Mouse (Mus musculus) liver, postnatal 0 days (tissue): ENCODE measurements around the gene Prss33. TPM values are rescaled to one million over a fixed set of nuclear protein-coding genes. Genes with fewer than 3 reads are reported as not detected.

Experiments
- ATAC-seq: fragments of 200-750 bp; cut with Nextera tagmentation; 2 replicates; pipeline ENCODE4 v1.8.0; 2017; ENCODE audit warnings: mild to moderate bottlenecking, moderate library complexity
- DNase-seq: peaks from one replicate; pipeline ENCODE4 v3.0.0-alpha.2; 2016
- H3K27ac ChIP-seq: fragments of 300-500 bp; sonication (generic); 2 replicates; pipeline ENCODE4 v1.5.1; 2014; ENCODE audit warnings: antibody characterized with exemption, moderate library complexity, mild to moderate bottlenecking, low read depth
- H3K27me3 ChIP-seq: fragments of 300-500 bp; sonication (generic); 2 replicates; pipeline ENCODE4 v1.6.1; 2014; ENCODE audit warnings: low read length, control low read depth, mixed read lengths; ENCODE audit not compliant: insufficient read depth
- H3K36me3 ChIP-seq: fragments of 300-500 bp; sonication (generic); replicated peaks from 2 replicates; pipeline ENCODE4 v1.6.1; 2014; ENCODE audit warnings: mild to moderate bottlenecking, control low read depth, low read length, moderate library complexity, mixed read lengths; ENCODE audit not compliant: insufficient read depth
- H3K4me1 ChIP-seq: fragments of 300-500 bp; sonication (generic); 2 replicates; pipeline ENCODE4 v1.6.1; 2014; ENCODE audit warnings: antibody characterized with exemption, mild to moderate bottlenecking, control low read depth; ENCODE audit not compliant: insufficient read depth
- H3K4me2 ChIP-seq: fragments of 300-500 bp; sonication (generic); 2 replicates; pipeline ENCODE4 v1.6.1; 2014; ENCODE audit warnings: low read depth, mild to moderate bottlenecking, low read length, moderate library complexity, mixed read lengths
- H3K4me3 ChIP-seq: fragments of 300-500 bp; sonication (generic); 2 replicates; pipeline ENCODE4 v1.5.1; 2014; ENCODE audit warnings: low read depth, low read length
- H3K9ac ChIP-seq: fragments of 300-500 bp; sonication (generic); replicated peaks from 2 replicates; pipeline ENCODE4 v1.6.1; 2014; ENCODE audit warnings: mild to moderate bottlenecking, moderate library complexity
- H3K9me3 ChIP-seq: fragments of 300-500 bp; sonication (generic); 2 replicates; pipeline ENCODE4 v1.6.1; 2016; ENCODE audit warnings: mild to moderate bottlenecking, control low read depth, low read length, mixed read lengths
- CTCF ChIP-seq: sonication (generic); IDR thresholded peaks from 2 replicates; pipeline ENCODE4 v1.5.1; 2016; ENCODE audit warnings: antibody characterized with exemption, low read depth
- EP300 ChIP-seq: IDR thresholded peaks from 2 replicates; pipeline ENCODE4 v1.6.1; 2016; ENCODE audit warnings: antibody characterized with exemption, low read depth, mild to moderate bottlenecking
- WGBS: fragments of 180-500 bp; shearing (Covaris S2); extraction: QIAGEN DNeasy Blood & Tissue Kit; methylation state at CpG from one replicate; pipeline ENCODE4 v1.1.7; 2014; ENCODE audit not compliant: insufficient replicate concordance; 5-methylcytosine and 5-hydroxymethylcytosine counted together
- polyA plus RNA-seq: library from polyadenylated mRNA; unstranded; fragments of >200 nt; fragmentation: Nextera tagmentation; extraction: Ambion mirVana; gene quantifications from 2 replicates; pipeline ENCODE4 v1.2.1, GENCODE M21; 2015

Prss33 gene
- polyA plus RNA-seq, 1 experiment from 2014 or later, result not detected

DNA sequence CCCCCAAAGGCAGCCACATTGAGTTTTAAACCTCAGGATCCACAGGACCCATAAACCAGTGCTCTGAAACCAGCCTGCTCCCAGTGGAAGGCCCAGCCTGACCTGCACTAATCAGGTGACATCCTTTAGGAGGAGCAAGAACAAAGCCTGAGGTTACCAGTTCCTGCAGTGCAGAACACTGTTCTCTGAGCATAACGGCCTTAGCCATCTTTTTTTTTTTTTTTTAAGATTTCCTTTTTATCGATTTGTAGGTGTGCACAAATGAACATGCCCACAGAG is 44.8 kb downstream of the Prss33 start:
- Histone ChIP-seq H3K4me3 (peak overlapping the region; percentile 62), H3K4me1 (peaks cover 20% of the 10 kb centered on the region), H3K9me3 (no peaks in the 10 kb centered on the region), H3K9ac (peak overlapping the region; percentile 86), H3K4me2 (peak overlapping the region; percentile 89), H3K27me3 (no peaks in the 10 kb centered on the region), H3K27ac (peak overlapping the region; percentile 86; the same call in 1 of the 2 replicates), H3K36me3 (no peaks in the 10 kb centered on the region)
- WGBS, result 35% methylated on average over 2 of the region's 2 CpGs
- ATAC-seq (no peak), DNase-seq (no peak)
- TF ChIP-seq CTCF, result no peak

DNA sequence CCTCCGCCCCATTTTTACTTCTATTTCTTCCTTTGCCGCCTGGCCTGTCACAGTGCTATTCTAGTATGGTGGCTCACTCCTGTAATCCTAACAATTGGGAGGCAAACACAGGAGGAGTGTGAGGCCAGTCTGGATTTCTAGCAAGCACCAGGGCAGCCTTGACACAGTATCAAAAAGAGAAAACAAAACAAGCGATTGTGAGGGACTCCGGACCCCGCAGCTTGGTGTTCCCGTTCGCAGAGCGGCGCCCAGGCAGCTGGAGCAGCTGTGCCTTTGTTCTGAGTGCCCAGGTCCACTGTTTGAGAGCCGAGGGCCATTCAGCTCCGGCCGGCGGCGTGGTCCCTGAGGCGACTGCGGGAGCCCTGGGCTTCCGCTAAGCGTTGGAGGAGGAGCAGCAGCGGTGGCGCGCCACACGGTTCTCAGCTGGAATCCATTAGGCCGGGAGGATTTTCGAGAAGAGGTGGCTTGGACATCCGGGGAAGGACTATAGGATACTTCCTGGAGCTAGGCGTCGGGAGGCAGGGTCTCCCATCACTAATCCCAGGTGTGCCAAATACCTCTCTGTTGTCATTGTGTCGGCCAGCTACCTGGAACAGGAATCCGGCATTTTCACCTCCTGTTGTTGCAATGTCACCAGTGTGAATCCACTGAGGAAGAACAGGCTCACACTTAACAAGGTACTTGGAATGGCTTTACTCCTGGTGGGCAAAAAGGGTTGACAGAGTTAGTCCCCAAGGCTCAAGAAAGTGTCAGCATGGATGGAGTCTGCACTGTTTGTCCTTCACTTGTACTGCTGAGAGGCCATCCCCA is 45.4 kb downstream of the Prss33 start, which contains the start of gene Srrm2:
Gene Srrm2, plus strand, starts transcription at position 264 of the 810 bp plus-strand sequence.
- Histone ChIP-seq H3K9ac (peak within 1 kb of the TSS; percentile 86), H3K36me3 (no peaks in the 10 kb centered on the region), H3K9me3 (no peaks in the 10 kb centered on the region), H3K4me3 (peak within 1 kb of the TSS; percentile 62), H3K4me2 (peak within 1 kb of the TSS; percentile 89), H3K27me3 (0 out of 2 replicates have a peak, but pooled peaks cover 3% of the 10 kb centered on the region), H3K4me1 (peaks cover 26% of the 10 kb centered on the region), H3K27ac (peak within 1 kb of the TSS; percentile 86)
- DNase-seq (peak; percentile 67), ATAC-seq (peak; percentile 62)
- no peak for TF ChIP-seq EP300
- 0 out of 2 replicates have a peak, but pooled peaks have one; percentile 2 for TF ChIP-seq CTCF
- 3% methylated on average over 29 of the region's 29 CpGs for WGBS

DNA sequence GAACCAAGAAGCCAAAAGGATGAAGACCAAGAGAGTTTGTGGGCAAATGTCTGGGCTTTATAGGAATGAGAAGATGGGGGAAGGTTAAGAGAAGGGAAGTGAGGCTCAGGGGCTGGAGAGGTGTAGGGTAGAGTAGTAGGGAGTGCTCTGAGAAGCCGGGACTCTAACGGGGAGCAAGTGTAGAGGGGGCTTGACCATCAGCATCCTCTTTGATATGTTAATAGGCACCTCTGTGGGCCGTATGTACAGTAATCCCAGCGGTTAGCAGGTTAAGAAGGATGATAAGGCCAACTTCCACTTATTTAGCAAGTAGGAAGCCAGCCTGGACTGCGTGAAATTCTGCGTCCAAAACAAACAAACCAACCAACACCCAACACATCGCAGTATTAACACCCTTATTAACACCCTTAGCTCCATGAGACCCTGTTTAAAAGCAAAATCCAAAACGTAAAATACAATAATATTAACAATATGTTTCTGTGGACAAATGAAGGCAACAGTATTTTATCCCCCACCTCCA is 46.0 kb downstream of the Prss33 start:
- Histone ChIP-seq H3K4me2 (peak overlapping the region; percentile 89), H3K9ac (peak overlapping the region; percentile 86), H3K27me3 (0 out of 2 replicates have a peak, but pooled peaks cover 3% of the 10 kb centered on the region), H3K4me3 (peak overlapping the region; percentile 62), H3K27ac (peak overlapping the region; percentile 86), H3K9me3 (no peaks in the 10 kb centered on the region), H3K4me1 (peaks cover 26% of the 10 kb centered on the region), H3K36me3 (no peaks in the 10 kb centered on the region)
- DNase-seq, result no peak
- ATAC-seq, result peak; percentile 14; the same call in 1 of the 2 replicates
- TF ChIP-seq EP300 (no peak), CTCF (no peak)
- 12% methylated on average over 8 of the region's 8 CpGs for WGBS

DNA sequence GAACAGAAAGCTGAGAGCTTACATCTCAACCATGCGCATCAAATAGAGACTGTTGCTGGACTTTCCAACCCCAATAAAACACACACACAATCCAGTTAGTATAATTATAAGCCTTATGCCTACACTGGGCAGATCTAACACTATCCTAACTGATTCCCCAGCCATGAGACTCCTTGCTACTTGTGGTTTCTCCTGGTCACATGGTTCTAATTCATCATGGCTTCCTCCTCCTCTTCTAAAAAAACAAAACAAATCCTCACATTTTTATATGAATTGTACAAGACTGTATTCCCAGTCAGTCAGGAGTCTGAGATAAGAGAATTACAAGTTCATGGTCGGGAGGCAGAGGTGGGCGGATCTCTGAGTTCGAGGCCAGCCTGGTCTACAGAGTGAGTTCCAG is 46.9 kb downstream of the Prss33 start:
- Histone ChIP-seq H3K4me2 (no peak overlapping the region), H3K4me1 (peaks cover 26% of the 10 kb centered on the region), H3K4me3 (no peak overlapping the region), H3K9ac (no peak overlapping the region), H3K36me3 (no peaks in the 10 kb centered on the region), H3K27me3 (0 out of 2 replicates have a peak, but pooled peaks cover 3% of the 10 kb centered on the region), H3K27ac (no peak overlapping the region), H3K9me3 (no peaks in the 10 kb centered on the region)
- ATAC-seq (no peak), DNase-seq (no peak)
- 64% methylated on average over 4 of the region's 4 CpGs for WGBS
- TF ChIP-seq CTCF, result no peak
- TF ChIP-seq EP300, result no peak

DNA sequence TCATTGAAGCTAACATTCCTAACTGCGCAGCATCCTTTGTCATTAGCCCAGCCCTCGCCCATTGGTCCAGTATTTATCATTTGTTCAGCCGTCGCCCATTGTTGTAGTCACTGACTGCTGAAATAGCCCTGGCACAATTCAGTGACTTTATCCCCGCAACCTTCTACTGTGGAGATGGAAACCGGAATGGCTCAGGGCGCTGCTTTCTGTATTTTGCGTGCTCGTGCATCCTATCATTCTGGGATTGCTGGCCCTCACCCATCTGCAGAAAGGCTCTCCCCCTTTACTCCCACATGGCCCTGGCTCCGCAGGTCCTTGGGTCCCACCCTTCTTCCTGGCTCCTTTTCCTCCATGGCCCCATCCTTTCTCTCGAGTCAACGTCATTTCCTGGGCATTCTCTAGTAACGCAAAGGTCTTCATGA is 49.3 kb downstream of the Prss33 start:
- ATAC-seq (no peak), DNase-seq (no peak)
- Histone ChIP-seq H3K4me2 (peak overlapping the region; percentile 93), H3K9ac (peak overlapping the region; percentile 64; the same call in 1 of the 2 replicates), H3K4me3 (peak overlapping the region; percentile 57), H3K27ac (no peak overlapping the region), H3K9me3 (no peaks in the 10 kb centered on the region), H3K27me3 (0 out of 2 replicates have a peak, but pooled peaks cover 3% of the 10 kb centered on the region), H3K4me1 (peaks cover 26% of the 10 kb centered on the region), H3K36me3 (no peaks in the 10 kb centered on the region)
- WGBS, result 31% methylated on average over 13 of the region's 13 CpGs
- no peak for TF ChIP-seq CTCF
- TF ChIP-seq EP300, result no peak

DNA sequence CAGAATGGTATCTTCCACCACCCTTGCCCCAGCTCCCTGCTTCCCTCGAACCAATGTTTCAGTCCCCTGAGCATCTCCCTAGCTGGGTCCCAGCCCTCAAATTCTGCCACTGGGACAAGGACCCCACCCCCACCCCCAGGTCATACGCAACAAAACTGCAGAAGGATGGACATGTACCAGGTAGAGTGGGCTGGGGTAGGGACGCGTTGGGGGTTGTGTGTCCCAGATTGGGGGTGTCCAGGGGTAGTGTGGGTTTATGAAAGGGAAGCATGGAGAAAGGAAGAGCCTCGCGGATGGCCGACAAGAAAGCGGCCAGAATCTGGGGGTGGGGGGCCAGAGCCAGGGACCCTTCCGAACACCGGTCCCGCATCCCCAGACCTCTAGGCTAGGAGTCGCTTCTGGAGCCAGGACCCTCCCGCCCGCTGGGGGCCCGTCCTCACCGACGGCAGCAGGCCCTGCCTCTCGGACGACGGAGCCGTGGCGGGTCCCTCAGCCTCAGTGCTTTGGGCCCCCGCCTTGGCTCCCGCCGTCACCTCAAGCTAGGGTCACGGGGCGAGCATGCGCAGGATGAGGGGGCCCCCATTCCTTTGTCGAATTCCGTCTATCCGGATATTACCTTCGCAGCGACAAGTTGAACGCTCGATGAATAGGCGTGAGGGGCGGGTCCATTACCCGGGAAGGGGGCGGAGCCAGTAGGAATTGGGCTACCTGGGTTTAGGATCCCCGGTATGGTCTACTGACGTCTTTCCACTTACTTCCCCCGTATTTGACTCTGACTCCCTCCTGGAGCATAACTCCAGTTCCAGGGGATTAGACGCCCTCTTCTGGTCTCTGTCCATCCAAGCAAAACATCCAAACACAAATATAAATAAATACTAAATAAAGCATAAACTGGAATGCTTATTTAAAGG is 50.0 kb downstream of the Prss33 start, which contains the start of gene Flywch2:
Gene Flywch2, minus strand, starts transcription at position 521 of the 911 bp plus-strand sequence.
- Histone ChIP-seq H3K9ac (peak within 1 kb of the TSS; percentile 64), H3K36me3 (no peaks in the 10 kb centered on the region), H3K9me3 (no peaks in the 10 kb centered on the region), H3K4me2 (peak within 1 kb of the TSS; percentile 93), H3K4me1 (peaks cover 24% of the 10 kb centered on the region), H3K4me3 (peak within 1 kb of the TSS; percentile 57), H3K27ac (no peak within 1 kb of the TSS), H3K27me3 (0 out of 2 replicates have a peak, but pooled peaks cover 3% of the 10 kb centered on the region)
- ATAC-seq (peak; percentile 81), DNase-seq (peak; percentile 81)
- 6% methylated on average over 40 of the region's 43 CpGs for WGBS
- TF ChIP-seq CTCF, result no peak
- TF ChIP-seq EP300, result no peak
